Mouse (Mus musculus) limb, embryonic 11.5 days (tissue): ENCODE measurements around the gene Kcnk2. TPM values are rescaled to one million over a fixed set of nuclear protein-coding genes. Genes with fewer than 3 reads are reported as not detected.

Experiments
- ATAC-seq: fragments of 200-750 bp; cut with Nextera tagmentation; 2 replicates; pipeline ENCODE4 v1.8.0; 2017; ENCODE audit warnings: low read depth; ENCODE audit not compliant: insufficient number of reproducible peaks, low FRiP score, low TSS enrichment
- DNase-seq: peaks from one replicate; pipeline ENCODE4 v3.0.0-alpha.2; 2015; ENCODE audit warnings: low spot score
- H3K27ac ChIP-seq: fragments of 300-500 bp; sonication (generic); replicated peaks from 2 replicates; pipeline ENCODE4 v1.5.1; 2014; ENCODE audit warnings: low read depth, mild to moderate bottlenecking, low read length
- H3K27me3 ChIP-seq: fragments of 300-500 bp; sonication (generic); 2 replicates; pipeline ENCODE4 v1.6.1; 2014; ENCODE audit warnings: mild to moderate bottlenecking, low read length, mixed read lengths; ENCODE audit not compliant: control insufficient read depth, insufficient read depth
- H3K36me3 ChIP-seq: fragments of 300-500 bp; sonication (generic); 2 replicates; pipeline ENCODE4 v1.6.1; 2014; ENCODE audit warnings: mild to moderate bottlenecking, low read length, moderate library complexity, mixed read lengths; ENCODE audit not compliant: control insufficient read depth, insufficient read depth
- H3K4me1 ChIP-seq: fragments of 300-500 bp; sonication (generic); 2 replicates; pipeline ENCODE4 v1.6.1; 2014; ENCODE audit warnings: low read length, mixed read lengths; ENCODE audit not compliant: control insufficient read depth, insufficient read depth
- H3K4me2 ChIP-seq: fragments of 300-500 bp; sonication (generic); 2 replicates; pipeline ENCODE4 v1.6.1; 2014; ENCODE audit warnings: low read depth, mild to moderate bottlenecking, moderate library complexity; ENCODE audit not compliant: severe bottlenecking
- H3K4me3 ChIP-seq: fragments of 300-500 bp; sonication (generic); 2 replicates; pipeline ENCODE4 v1.5.1; 2014; ENCODE audit warnings: low read depth, low read length
- H3K9ac ChIP-seq: fragments of 300-500 bp; sonication (generic); 2 replicates; pipeline ENCODE4 v1.6.1; 2014; ENCODE audit warnings: mild to moderate bottlenecking, low read length
- H3K9me3 ChIP-seq: fragments of 300-500 bp; sonication (generic); 2 replicates; pipeline ENCODE4 v1.6.1; 2016; ENCODE audit warnings: low read length; ENCODE audit not compliant: control insufficient read depth
- WGBS: fragments of 180-500 bp; shearing (Covaris S2); extraction: QIAGEN DNeasy Blood & Tissue Kit; methylation state at CpG from one replicate; pipeline ENCODE4 v1.1.7; 2014; 5-methylcytosine and 5-hydroxymethylcytosine counted together
- polyA plus RNA-seq: library from polyadenylated mRNA; unstranded; fragments of >200 nt; fragmentation: Nextera tagmentation; extraction: Ambion mirVana; gene quantifications from 2 replicates; pipeline ENCODE4 v1.2.1, GENCODE M21; 2014

The Kcnk2 gene
- polyA plus RNA-seq, 1 experiment from 2014 or later = 2.6 TPM

DNA sequence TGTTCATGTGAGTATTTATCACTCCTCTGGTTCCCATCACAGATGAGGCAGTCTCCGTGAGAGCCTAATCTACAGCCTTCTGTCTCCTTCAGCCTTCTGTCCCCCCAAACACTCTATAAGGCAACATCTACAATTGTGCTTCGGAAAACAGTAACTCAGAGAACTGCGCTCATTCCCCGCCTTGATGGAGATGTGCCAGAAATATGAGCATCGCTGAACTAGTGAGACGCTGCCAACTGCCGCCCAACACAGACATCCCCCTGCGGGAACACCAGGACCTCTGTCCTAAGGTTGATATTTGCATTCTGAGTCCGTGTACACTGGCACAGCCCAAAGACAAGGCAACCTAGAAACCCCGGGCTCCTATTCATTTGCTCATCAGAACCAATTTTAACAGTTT, 183.0 kb downstream of the Kcnk2 start:
- Histone ChIP-seq H3K9ac (no peak overlapping the region), H3K27ac (no peak overlapping the region), H3K4me2 (no peak overlapping the region), H3K9me3 (no peaks in the 10 kb centered on the region), H3K36me3 (no peaks in the 10 kb centered on the region), H3K4me1 (no peaks in the 10 kb centered on the region), H3K4me3 (no peak overlapping the region), H3K27me3 (no peaks in the 10 kb centered on the region)
- ATAC-seq (no peak), DNase-seq (no peak)
- 90% methylated on average over 10 of the region's 10 CpGs for WGBS

DNA sequence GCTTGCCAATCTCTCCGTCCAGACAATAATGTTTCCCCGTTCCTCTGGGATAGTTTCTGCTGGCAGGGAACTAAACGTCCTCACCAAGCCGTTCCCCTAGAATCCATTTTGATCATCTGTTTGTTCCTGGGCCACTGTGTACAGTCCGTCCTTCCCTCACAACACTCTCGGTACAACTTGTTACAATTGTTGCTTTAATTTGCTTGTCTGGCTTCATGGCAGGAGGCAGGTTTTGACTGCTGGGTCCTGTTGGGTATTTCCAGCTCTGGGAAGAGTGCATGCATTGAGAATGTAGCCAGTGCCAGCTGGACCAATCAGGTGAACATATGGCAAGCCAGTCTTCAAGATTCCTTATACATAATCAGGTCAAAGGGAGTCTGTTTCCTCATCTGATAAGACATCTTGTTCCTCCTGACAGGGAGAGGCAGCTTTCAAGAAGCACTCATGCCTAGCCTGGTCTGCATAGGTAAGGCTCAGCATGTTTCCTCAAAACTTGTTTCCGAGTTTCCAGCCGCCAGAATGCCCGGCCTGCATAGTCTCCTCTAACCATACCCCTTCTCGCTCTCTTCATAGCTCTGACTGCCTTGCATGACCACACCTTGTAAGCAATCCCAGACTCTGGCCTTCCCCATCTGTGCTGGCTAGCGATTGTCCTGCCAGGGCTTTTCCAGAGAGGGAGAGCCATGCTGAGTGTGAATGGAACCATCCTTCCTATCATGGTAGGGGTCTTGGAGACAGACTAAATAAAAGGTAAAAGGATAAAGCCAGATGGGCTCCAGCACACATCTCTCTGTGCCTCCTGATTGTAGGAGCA, 184.1 kb downstream of the Kcnk2 start:
- no peak for ATAC-seq
- Histone ChIP-seq H3K4me2 (no peak overlapping the region), H3K36me3 (no peaks in the 10 kb centered on the region), H3K27me3 (no peaks in the 10 kb centered on the region), H3K4me1 (no peaks in the 10 kb centered on the region), H3K9me3 (no peaks in the 10 kb centered on the region), H3K4me3 (no peak overlapping the region), H3K27ac (no peak overlapping the region), H3K9ac (no peak overlapping the region)
- 92% methylated on average over 11 of the region's 11 CpGs for WGBS
- no peak for DNase-seq

DNA sequence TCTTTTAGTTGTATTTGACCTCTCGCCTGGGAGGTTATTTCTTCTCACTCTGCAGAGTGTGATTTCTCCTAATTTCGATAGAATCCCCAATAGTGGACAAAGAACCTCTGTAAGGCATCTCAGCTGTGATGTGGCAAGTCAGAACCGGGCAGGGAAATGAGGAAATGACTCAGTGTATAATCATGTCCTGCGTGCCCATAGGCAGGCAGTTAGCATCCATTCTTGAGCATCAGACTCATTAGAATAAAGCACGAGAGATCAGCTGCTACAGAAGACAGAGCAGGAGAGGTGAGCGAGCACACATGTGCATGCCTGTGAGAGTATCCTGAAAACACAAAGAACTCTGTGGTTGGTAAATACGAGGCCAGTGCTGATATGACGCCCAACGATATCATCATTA, 186.9 kb downstream of the Kcnk2 start:
- WGBS = 86% methylated on average over 9 of the region's 9 CpGs
- no peak for ATAC-seq

DNA sequence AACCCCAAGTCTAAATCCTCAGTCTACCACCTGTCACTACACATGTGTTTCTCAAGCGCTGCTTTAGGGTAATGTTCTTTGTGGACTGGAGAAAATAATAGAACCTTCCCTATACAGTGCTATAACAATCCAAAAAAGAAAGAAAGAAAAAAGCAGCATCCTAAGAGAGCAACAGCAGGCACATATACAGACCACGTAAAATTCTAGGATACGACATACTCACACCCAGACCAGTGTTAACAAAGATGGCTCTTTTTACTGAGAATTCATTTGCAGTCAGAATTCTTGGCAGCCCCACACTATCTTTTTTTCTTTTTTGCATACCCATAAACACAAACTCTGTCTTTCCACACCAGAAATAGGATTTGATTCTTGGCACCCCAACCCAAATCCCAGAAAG, 187.6 kb downstream of the Kcnk2 start:
- no peak for DNase-seq
- no peaks in the 10 kb centered on the region for H3K27me3 ChIP-seq
- H3K9ac ChIP-seq = no peak overlapping the region
- no peak overlapping the region for H3K27ac ChIP-seq
- H3K4me2 ChIP-seq = no peak overlapping the region
- no peak overlapping the region for H3K4me3 ChIP-seq
- no peaks in the 10 kb centered on the region for H3K9me3 ChIP-seq
- H3K36me3 ChIP-seq = no peaks in the 10 kb centered on the region
- ATAC-seq = no peak
- H3K4me1 ChIP-seq = no peaks in the 10 kb centered on the region
- WGBS = 87% methylated on average over 3 of the region's 3 CpGs

More for the DNA sequence above, 186.9 kb downstream of the Kcnk2 start:
- Histone ChIP-seq H3K4me2 (no peak overlapping the region), H3K4me1 (no peaks in the 10 kb centered on the region), H3K4me3 (no peak overlapping the region), H3K27me3 (no peaks in the 10 kb centered on the region), H3K27ac (no peak overlapping the region), H3K9me3 (no peaks in the 10 kb centered on the region), H3K36me3 (no peaks in the 10 kb centered on the region), H3K9ac (no peak overlapping the region)
- no peak for DNase-seq

DNA sequence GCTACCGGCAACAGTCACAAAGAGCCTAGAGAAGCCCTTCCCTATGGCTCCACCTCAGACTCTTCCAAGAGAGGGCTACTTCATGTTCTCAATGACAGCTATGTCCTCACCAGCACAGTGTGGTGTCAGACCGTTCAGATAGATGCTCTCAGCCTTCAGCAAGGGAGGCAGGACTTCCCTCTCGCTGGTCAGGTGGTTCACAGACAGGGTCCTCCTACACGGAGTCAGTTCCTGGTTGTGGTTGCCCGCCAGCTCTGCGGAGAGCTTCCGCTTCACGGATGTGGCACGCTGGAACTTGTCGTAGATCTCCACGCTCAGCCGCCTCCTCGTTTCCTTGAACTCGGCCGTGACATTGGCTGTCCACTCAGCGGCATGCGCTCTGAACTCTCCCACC, 192.4 kb downstream of the Kcnk2 start:
- no peaks in the 10 kb centered on the region for H3K9me3 ChIP-seq
- no peak for ATAC-seq
- H3K27ac ChIP-seq = no peak overlapping the region

DNA sequence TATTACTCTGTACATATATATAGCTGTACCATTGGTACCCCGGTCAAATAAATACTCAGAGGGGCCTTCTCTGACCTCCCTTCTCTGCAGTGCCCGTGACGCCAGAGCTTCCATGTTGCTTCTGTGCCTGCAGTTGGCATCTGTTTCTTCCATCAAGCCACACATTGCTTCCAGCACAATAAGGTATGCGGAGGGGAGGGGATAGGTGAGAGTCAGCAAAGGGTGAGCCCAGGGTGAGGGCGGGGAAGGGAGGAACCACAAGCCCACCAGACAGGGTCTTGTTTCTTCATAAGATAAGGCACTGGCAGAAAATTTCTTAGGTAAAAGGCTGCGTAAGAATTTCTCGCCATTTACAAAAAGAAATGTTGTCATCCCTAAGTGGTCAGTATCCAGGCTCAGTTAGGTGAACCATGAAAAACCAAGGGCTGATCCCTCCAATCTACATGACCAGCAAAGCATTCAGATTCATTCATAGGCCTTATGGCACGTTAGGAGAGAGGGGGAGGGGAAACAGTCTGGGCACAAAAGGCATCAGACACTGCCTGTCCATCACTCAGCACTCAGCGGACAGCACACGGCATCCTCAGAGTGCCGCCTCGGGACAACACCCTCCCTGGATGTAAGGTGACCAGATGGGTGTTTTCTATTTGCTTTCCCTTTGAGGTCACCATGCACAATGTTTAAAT, 192.9 kb downstream of the Kcnk2 start:
- Histone ChIP-seq H3K4me1 (no peaks in the 10 kb centered on the region), H3K9ac (no peak overlapping the region), H3K4me3 (no peak overlapping the region), H3K4me2 (no peak overlapping the region), H3K27me3 (no peaks in the 10 kb centered on the region), H3K36me3 (no peaks in the 10 kb centered on the region), H3K9me3 (no peaks in the 10 kb centered on the region), H3K27ac (no peak overlapping the region)
- DNase-seq = no peak
- WGBS = 87% methylated on average over 12 of the region's 12 CpGs
- no peak for ATAC-seq

More for the DNA sequence above, 192.4 kb downstream of the Kcnk2 start:
- WGBS = 95% methylated on average over 17 of the region's 17 CpGs
- no peak overlapping the region for H3K4me3 ChIP-seq
- H3K27me3 ChIP-seq = no peaks in the 10 kb centered on the region
- H3K36me3 ChIP-seq = no peaks in the 10 kb centered on the region
- H3K9ac ChIP-seq = no peak overlapping the region
- no peak for DNase-seq
- no peaks in the 10 kb centered on the region for H3K4me1 ChIP-seq
- no peak overlapping the region for H3K4me2 ChIP-seq

DNA sequence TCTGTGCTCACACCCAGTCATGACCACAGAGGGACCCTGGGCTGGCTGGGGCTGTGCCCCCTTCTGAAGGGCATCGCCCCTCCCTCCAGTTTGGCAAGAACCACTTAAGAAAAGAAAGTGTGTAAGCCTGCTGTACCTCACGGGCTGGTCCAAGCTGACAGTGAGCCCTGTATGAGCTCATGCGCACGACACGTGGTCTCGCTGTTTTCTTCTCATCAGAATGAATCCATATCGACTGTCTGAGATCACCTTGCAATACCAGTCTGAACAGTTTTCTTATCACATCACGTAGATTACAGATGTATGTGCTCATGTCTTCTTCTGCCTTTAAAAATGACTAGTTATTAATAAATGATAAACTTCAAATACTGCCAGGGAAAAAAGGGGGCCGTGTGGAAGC, 193.5 kb downstream of the Kcnk2 start:
- DNase-seq (no peak), ATAC-seq (no peak)
- Histone ChIP-seq H3K9ac (no peak overlapping the region), H3K27me3 (no peaks in the 10 kb centered on the region), H3K4me3 (no peak overlapping the region), H3K36me3 (no peaks in the 10 kb centered on the region), H3K27ac (no peak overlapping the region), H3K9me3 (no peaks in the 10 kb centered on the region), H3K4me2 (no peak overlapping the region), H3K4me1 (no peaks in the 10 kb centered on the region)
- WGBS = 94% methylated on average over 9 of the region's 9 CpGs

DNA sequence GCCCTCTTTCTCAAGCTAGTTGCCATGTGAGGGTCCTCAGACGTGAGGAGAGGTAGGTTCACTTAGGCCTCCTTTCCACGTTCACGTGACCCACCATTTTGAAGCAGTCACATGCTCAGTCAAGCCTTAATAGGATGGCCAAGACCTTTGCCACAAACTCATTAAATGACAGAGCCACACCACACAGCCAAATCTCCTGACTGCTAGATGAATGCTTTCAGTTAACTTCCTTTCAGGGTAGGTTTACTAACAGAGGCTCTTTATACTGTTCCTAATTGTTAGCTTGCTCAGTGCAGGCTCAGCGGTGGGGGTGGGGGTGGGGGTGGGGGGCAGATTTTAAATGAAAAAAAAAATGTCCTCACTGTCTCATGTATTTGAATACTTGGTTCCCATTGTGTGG, 206.3 kb downstream of the Kcnk2 start:
- H3K4me3 ChIP-seq = no peak overlapping the region
- DNase-seq = no peak
- H3K27me3 ChIP-seq = no peaks in the 10 kb centered on the region
- no peaks in the 10 kb centered on the region for H3K36me3 ChIP-seq
- H3K27ac ChIP-seq = no peak overlapping the region
- no peak overlapping the region for H3K4me2 ChIP-seq
- 66% methylated on average over 4 of the region's 4 CpGs for WGBS
- no peaks in the 10 kb centered on the region for H3K4me1 ChIP-seq
- ATAC-seq = no peak
- no peak overlapping the region for H3K9ac ChIP-seq
- H3K9me3 ChIP-seq = no peaks in the 10 kb centered on the region
